Mouse (Mus musculus): ENCODE measurements at regions not wholly inside any gene's neighbourhood (a gene's known extent, or its start where the extent isn't known, plus 50 kb on each side); places are given as distances from the start of the nearest gene placed in this dataset.

DNA sequence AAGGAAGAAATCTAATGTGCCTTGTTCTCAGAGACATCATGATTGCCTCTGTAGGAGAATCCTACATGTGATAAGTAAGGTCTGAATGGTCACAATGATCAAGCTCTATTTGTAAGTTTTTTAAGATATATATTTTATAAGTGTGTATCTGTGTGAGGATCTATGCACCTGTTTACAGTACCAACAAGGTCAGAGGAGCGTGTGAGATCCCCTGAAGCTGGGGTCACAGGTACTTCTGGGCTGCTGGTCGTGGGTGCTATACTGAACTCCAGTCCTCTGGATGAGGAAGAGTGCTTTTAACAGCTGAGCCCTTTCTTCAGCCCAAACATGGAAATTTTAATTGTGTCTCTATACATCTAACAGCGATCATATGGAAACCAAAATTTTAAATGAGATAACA, 181.1 kb upstream of the Topaz1 start:
- no peak for DNase-seq (ENCODE audit: low spot score)

DNA sequence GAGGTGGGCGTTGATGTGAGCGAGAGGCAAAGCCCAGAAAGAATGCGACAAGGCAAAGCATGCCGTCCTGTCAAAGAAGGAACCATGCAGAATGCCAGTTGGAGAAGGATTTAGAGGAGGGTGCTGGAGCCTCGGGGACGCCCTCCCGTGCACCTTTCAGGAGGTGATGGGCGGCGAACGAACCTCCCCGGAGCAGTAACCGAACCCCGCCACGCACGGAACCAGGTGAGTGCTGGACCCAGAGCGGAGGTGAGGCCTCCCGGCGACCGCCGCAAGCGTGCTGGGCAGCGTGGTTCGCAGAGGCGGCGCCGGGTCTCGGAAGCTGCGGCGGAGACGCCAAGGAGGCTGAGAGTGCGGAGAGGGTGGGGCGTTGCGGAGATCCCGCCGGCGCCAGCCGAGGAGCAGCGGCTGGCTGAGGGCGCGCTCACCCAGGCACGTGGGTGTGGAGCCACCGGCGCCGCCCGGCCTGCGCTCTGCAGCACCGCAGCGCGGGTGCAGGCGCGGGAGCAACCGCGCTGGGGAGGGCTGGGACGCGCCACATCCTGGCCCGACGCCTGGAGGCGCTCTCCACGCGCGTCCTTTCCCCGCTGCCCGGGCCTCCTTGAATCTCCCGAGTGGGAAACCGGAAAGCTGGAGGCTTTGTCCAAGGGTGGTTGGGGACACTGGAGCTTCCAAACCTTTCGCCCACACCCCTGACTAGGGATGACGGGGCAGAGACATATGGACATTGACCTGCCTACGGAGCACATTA, 178.3 kb upstream of the Topaz1 start:
- no peak for DNase-seq (ENCODE audit: low spot score)

- DNase-seq (ENCODE audit: low spot score): no peak
Observed at GRCm38 (mm10) chr9:122569511-122570455, 177.4 kb upstream of the Topaz1 start.

DNA sequence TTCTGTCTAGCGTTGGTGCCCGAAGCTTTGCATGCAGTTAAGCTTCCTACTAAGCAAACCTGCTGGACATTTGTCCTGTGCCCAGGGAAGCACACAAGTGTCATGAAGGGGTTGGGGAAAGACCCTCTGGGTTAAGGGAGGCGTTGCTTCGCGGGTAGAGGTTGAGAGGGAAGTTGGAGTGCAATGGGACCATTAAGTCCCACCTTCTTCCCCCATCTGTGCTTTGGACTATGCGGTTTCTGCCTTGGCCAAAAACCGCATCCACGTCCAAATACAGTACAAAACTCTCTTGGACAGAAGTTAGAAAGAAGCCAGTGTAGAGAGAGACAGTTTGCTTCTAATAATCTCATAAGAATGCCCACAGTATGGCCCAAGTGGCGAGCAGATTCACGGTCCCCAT, 176.1 kb upstream of the Topaz1 start:
- DNase-seq (ENCODE audit: low spot score): no peak

DNA sequence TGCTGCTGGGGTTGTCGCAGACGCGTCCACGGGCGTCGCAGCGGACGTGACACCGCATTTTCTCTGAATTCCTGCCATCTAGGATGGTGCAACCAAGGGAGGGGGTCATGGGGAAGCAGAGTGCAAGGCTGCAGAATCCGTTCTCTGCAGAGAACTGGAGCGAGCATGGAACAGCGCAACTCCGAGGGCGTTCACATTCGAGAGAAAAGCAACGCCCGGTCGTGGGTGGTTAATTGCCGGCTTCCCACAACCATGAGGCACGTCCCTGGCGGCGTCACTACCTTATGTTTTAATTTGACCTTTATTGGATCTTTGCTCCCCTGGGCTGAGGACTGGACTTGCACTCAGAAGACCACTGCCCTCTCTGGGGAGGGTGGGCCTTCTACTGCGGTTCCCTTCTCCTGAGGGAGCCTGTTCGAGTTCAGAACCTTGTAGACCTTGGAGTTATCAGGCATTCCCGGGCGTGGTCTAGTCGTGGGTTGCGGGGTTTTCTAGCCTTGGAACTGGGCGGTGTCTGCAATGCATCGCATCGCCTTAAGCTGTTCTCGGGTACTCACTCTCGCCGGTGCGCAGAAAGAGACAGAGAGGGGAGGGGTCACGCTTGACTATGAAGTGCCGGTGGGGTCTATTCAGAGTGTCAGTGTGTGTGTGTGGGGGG, 175.6 kb upstream of the Topaz1 start:
- DNase-seq (ENCODE audit: low spot score): no peak

- peak; percentile 94 for DNase-seq (ENCODE audit: low spot score)
Observed at GRCm38 (mm10) chr9:122572060-122572835, 174.9 kb upstream of the Topaz1 start.

- DNase-seq (ENCODE audit: low spot score): no peak
Observed at GRCm38 (mm10) chr9:122572836-122573267, 174.3 kb upstream of the Topaz1 start.

DNA sequence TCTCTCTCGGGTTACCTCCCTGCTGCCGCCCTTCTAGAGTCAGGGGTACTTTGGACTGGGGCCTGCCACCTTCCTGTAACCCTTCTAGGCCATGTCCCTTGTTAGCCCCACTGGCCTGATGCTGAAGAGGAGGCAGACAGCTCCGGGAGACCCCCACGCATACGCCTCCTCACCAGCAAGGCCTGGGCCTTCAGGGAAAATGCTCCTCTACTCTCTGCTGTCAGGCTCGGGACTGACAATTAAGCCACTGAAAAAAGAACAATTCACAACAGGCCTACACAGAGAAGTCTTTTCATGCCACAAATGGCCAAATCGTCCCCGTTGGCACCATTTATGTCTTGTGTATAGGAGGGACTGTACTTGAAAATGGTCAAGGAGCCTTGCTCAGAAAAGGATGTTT, 161.9 kb upstream of the Topaz1 start:
- DNase-seq (ENCODE audit: low spot score): no peak

GRCm38 (mm10) chr9:122586421-122586820, 160.7 kb upstream of the Topaz1 start:
- no peak for DNase-seq (ENCODE audit: low spot score)

- no peak for DNase-seq (ENCODE audit: low spot score)
Observed at GRCm38 (mm10) chr9:122586986-122587385, 160.2 kb upstream of the Topaz1 start.

- no peak for DNase-seq (ENCODE audit: low spot score)
Observed at GRCm38 (mm10) chr9:122588246-122588645, 158.9 kb upstream of the Topaz1 start.

- no peak for DNase-seq (ENCODE audit: low spot score)
Observed at GRCm38 (mm10) chr9:122592820-122593615, 154.1 kb upstream of the Topaz1 start.

- DNase-seq (ENCODE audit: low spot score): no peak
Observed at GRCm38 (mm10) chr9:122595120-122595943, 151.8 kb upstream of the Topaz1 start.

GRCm38 (mm10) chr9:122603106-122603505, 144.0 kb upstream of the Topaz1 start:
- no peak for DNase-seq (ENCODE audit: low spot score)

GRCm38 (mm10) chr9:122609616-122610015, 137.5 kb upstream of the Topaz1 start:
- peak; percentile 57 for DNase-seq (ENCODE audit: low spot score)

- peak; percentile 79 for DNase-seq (ENCODE audit: low spot score)
Observed at GRCm38 (mm10) chr9:122610918-122611317, 136.2 kb upstream of the Topaz1 start.

GRCm38 (mm10) chr9:122614579-122615252, 132.4 kb upstream of the Topaz1 start:
- no peak for DNase-seq (ENCODE audit: low spot score)

GRCm38 (mm10) chr9:122615351-122615750, 131.8 kb upstream of the Topaz1 start:
- no peak for DNase-seq (ENCODE audit: low spot score)

DNA sequence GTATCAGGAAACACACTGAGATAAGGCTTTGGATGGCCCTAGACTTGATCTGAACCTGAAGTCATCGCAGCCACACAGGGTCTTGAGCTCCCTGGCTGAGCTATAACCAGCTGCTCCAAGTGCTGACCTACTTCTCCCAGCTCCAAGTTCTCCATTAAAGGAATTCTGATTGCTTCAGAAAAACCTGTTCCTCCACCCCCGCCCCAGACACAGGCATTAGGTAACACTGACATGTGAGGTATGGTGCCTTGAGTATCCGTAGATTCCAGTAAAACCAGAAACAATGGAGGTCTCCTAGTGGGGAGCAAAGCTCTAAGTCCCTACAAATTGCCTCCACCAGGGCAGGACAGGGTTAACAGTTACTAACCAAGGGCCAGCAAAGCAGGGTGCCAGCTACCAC, 129.4 kb upstream of the Topaz1 start:
- no peak for DNase-seq (ENCODE audit: low spot score)

Data from left cerebral cortex, adult 11 months (tissue).